Comparison of ENCODE assay signal across 16 mouse cellular contexts in the genomic region with DNA sequence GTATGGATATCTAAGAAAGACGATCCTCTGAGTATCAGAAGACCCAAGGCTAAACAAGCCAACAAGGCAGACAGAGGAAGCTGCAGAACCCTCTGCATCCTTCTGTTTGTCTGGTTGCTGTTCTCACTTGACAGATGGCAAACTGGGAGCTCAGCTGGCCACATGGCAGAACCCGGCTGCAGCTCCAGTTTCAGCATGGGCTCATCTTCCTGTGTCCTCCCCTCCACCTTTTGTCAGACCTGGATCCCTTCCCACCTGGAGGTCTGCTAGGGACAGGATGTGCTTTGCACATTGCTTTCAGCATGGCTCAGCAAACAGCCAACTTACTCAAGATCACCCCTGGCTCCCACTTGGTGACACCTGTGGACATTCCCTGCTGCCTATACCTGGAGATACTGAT.
A peak's percentile ranks its signal among the peaks of the same experiment; 100 is the strongest.
DNase-seq lines count a peak whose midpoint lies in the region; ATAC-seq lines count a peak whose summit lies in the region.
"Had no signal": no experiment of that assay in that cellular context is flagged by ENCODE, and none has a peak within 500 bp of the region (broad histone marks: within the 10 kb centered on the region; RNA-seq: fewer than 3 reads in every experiment).

No protein-coding gene starts in this region.

- peak; percentile 41; the same call in 1 of the 2 replicates for ATAC-seq in frontal cortex, adult (ENCODE audit: low TSS enrichment)
- ATAC-seq in megakaryocyte-erythroid progenitor cell, adult 5-6 weeks (replicated peaks; ENCODE audit: low FRiP score, low TSS enrichment, poor library complexity, severe bottlenecking) = no peak
- ATAC-seq: CD4-positive, CD25-positive, alpha-beta regulatory T cell, adult 4 months; forebrain, embryonic 15.5 days; inflammation-experienced regulatory T-cells, adult 6 months had no signal

- no peak for DNase-seq in frontal cortex, postnatal 36 days (ENCODE audit: low spot score in 2 of 2)
- DNase-seq in cerebellum, adult 11 months = peak; percentile 37
- peak; percentile 75 for DNase-seq in cerebellum, adult 9-11 months
- DNase-seq in gastrocnemius, postnatal 14 days = peak; percentile 36
- no peak for DNase-seq in frontal cortex, postnatal 14 days (ENCODE audit: low spot score in 2 of 2)
- DNase-seq in thymus, adult 18-20 months = no peak
- DNase-seq: adrenal gland, postnatal 14 days; kidney, adult 18-20 months; lung, adult 18-20 months; lung, postnatal 10 days; thymus, postnatal 25 days had no signal

- intact Hi-C loops in gastrocnemius, postnatal 14 days (cut with DNase I; ENCODE audit: low total_unique reads) = no loop called here

Comparison
In these comparisons a context has a peak if more than half of its experiments do, and no peak if none do; other contexts are left out.
1. DNase-seq: peak in cerebellum, adult 11 months (single experiment), cerebellum, adult 9-11 months (single experiment) and gastrocnemius, postnatal 14 days (single experiment); none in frontal cortex, postnatal 36 days (0 of 2), frontal cortex, postnatal 14 days (0 of 2) and thymus, adult 18-20 months (0 of 2).